Mouse (Mus musculus): ENCODE measurements around the gene Hist2h3c2.
"Not testable (repeated sequence)": the region's sequence is repeated elsewhere in the genome, so short reads cannot be mapped to it uniquely, and the experiment has no call there.

The Hist2h3c2 gene

DNA sequence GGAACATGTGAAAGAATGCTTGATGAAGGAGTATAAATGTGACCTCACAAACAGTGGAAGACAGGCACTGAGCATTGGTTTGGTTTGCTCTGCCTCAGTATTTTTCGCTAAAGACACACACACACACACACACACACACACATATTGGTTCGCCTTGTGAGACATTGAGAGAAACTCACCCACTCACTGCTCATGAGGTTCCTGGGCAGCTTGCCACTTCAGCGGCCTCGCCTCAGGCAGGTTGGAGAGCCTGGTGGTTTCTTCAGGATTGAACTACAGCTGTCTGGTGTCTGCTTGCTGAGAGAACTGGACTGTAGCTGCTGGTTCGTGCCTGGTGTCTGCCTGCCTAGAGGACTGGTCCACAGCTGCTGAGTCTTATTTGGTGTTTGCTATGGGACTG, 21.3 kb upstream of the Hist2h3c2 start:
- DNase-seq (ENCODE audit: low spot score), result no peak

DNA sequence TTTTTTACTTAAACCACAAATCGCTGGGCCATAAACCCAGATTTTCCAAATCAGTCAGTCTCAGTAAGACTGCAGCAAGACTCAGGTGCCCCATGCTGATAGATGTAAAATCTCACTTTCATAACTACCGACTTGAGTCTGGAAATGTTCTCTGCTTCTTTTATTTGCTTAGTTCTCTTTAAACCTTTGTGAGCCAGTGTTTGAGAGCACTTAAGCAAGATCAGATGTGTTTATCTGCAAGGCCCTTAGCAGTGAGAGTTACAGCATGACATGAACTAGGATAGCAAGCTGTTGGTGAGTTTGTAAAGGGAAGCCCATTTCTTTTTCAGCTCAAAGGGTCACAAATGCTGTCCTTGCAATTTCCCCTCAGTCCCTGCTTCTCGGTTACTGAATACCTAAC, 18.3 kb upstream of the Hist2h3c2 start:
- DNase-seq (ENCODE audit: low spot score), result no peak

DNA sequence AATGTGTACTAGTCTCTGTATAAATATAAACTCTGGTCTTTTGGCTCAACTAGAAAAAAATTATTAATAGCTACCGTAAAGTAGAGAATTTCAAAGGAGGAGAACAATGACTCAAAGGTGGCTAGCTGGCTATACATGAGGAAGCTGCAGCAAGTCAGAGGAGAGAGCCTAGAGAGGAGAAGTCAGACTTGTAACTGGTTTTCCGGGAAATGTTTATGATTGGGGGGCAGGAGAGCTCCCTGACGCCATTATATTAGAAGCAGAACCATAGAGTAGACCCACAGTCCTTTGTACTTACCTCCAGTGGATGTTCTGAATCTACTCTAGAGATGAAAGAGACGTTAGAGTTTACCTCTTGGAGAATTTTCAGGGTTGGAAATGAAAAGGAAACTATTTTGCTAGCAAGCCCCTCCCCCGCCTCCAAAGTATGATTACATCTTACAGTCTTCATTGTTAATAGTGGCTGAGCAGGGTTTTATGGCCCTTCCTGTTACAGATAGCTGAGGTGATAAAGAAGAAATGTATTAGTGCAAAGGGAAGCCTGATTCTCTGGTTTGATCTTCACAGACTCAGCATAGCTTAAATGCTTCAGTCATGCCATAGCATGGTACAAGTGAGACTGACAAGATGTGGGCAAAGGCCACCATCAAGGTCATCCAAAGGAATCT, 17.1 kb upstream of the Hist2h3c2 start:
- no peak for DNase-seq (ENCODE audit: low spot score)

DNA sequence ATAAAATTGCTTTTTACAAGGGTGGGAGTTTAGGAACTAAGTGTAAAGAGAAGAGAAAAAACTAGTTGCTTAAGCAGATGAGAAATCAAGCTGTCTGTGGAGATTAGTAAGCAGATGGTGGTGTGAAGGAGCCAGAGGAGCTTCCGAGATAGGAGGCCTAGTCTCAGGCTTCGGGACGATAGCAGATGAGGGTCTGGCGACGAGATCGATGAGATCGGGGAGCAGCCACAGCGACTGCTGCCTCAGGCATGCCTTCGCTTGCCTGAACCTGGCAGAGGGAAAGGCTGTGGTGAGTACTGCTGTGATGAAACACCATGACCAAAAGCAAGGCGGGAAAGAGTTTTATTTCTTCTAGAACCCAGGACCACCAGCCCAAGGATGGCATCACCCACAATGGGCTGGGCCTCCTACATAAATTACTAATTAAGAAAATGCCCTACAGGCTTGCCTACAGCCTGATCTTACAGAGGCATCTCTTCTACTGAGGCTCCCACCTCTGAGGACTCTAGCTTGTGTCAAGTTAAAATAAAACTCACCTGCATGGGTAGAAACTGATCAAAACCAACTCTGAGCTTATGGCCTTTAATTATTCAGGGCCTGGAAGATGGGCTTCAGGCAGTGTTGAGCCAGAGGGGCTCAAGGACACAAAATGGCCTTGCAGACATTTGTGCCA, 15.9 kb upstream of the Hist2h3c2 start:
- DNase-seq (ENCODE audit: low spot score), result no peak

DNA sequence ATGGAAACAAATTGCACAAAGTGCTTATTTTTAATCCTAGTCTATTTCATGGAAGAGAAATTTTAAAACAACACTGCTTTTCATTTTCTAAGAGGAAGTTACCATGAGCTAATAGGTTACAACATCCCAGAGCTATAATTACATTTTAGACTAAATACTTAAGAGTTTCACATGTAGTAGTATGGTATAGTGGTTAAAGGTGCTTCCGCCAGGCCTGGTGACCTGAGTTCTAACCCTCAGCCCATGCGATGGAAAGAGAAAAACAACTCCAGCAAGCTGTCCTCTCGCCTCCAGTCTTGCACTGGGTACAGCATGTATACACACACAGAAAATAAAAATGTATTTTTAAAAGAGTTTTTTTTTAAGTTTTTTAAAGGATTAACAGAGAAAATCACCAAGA, 12.9 kb upstream of the Hist2h3c2 start:
- no peak for DNase-seq (ENCODE audit: low spot score)

DNA sequence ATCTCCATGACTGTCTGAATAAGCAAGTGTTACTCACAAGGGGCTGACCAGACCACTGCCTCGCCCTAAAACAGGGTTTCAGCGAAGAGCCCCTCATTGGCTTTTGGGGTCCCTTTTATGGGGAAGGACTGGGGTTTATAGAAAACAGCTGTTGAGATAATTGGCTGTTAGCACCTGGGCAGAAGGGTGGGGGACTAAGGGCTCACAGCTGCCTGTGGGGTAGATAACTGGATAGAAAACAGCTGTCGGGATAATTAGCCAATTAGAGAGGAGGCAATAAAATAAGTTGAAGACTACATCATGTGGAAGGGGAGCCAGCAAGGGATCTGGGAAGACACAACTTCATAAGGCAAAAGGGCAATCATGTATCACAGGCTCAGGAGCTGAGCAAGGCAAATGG, 12.0 kb upstream of the Hist2h3c2 start:
- DNase-seq (ENCODE audit: low spot score), result no peak

DNA sequence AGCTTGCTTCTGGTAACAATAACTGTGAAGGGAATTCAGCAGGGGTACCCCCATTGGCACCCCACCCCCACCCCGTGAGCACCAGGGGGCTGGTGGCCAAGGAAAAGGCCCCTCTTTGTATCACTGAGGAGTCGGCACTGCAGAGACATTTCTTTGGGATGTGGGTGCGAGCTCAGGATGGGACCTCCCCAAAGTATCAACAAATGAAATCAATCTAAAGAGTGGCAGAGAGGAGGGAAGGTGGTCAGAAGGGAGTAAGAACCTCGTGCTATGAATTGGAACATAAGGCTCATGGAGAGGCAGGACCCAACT, 10.1 kb upstream of the Hist2h3c2 start:
- DNase-seq (ENCODE audit: low spot score), result no peak

DNA sequence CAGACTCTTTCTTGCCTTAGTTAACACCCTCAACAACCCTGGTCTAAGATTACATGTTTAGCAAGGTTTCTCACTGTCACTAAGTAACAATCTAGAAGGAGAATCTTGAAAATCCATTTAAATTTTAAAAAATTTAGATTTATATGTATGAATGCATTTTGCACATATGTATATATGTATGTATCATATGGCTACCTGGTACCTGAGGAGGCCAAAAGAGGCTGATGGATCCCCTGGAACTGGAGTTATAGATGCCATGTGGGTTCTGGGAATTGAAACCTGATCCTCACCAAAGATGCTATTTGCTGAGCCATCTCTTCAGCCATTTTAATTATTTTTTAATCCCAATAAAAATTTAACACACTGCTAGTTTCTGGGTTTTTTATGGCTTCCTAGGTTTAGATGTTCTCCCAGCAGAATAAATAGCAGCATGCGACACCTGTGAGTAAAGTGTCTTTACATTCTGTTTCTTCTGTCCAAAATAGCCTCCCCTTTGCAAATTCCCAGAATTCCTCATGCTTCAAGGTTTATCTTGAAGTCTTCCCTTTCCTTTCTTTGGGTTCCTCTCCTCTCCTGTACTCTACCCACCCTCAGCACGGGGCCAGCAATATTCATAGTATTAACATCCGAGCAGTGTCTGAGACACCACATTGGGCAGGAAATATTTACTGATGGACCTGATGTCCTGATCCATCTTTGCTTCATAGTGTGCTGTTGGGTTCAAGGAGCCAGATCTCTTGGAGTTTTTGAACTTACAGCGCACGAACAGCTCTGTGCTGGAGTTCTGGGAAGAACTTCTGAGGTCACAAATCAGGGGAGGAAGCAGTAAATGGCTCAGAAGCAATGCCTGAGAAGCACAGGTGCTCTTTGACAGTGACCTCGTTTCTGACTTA, 9.5 kb upstream of the Hist2h3c2 start:
- DNase-seq (ENCODE audit: low spot score), result no peak

DNA sequence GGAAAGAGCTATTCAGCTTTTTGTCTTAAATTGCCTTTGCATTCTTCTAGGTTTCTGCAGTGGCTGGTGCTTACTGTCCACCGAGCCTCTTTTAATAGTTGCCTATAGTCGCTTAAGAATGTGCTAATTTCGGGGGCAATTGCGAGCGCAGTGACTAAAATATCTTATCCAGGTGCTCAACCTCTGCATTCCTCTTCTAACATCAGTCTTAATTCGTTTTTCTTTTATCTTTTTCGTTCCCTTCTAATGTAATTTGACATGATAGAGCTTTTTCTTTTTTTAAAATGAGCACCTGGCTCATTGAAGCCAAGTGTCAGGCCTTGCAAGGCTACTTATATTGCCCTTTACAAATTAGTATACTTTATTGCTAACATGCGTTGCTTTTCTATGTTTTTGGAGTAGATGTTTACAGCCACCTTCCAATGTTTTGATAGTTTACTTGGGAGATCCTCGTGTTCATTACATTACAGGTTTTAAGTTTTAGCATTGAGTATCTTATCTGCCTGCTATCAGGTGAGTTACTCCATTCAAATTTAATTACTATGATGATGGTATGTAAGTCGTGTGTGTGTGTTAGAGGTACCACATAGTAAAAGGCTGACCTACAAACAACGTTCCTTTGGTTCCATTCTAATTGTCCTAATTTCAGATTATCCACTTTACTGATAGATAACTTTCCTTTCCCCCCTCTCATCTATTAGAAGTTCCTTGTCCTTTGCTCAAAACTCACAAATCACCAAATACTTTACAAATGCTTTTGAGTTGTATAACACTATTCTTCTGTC, 8.6 kb upstream of the Hist2h3c2 start:
- no peak for DNase-seq (ENCODE audit: low spot score)

DNA sequence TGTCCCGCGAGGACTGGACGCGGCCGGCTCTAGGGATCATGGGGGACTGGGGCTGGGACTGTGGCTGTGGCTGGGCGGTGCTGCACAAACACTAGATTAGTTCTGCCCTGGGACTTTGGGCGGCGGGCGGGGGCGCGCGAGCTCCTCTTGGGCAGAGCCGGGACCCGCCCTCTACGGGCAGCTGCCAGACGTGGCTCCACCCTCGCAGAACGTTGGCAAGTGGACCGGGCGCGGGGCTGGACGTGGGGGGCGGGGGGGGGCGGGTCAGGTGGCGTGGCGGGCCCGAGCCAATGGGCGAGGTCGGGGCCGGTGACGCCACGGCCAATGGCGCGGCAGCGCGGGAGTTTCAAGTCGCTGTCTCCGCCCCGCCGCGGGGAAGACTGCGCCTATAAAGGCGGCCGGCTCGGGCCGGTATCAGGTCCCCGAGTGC, 7.5 kb upstream of the Hist2h3c2 start, which contains the start of gene Hist2h3c1:
TSS of gene Hist2h3c1 (plus strand) at position 259 of the 430 bp plus-strand sequence.
- not testable (repeated sequence) for DNase-seq (ENCODE audit: low spot score)

DNA sequence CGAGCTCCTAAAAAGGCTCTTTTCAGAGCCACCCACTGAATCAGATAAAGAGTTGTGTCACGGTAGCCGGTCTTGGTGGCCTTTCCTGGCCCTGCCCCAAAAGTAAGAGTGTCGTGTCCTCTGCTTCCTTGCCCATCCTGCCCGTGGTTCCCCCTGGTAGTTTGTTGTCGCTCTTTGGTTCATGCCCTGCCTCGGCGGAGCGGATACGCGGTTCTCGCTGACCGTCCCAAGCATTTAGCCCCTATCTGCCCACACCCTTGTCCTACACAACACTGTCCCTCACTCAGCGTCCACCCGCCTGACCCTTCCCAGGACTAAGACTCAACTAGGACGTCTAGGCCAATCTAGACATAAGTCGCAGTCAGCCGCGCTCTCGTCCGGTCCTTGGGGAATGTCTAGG, 7.1 kb upstream of the Hist2h3c2 start:
- not testable (repeated sequence) for DNase-seq (ENCODE audit: low spot score)

DNA sequence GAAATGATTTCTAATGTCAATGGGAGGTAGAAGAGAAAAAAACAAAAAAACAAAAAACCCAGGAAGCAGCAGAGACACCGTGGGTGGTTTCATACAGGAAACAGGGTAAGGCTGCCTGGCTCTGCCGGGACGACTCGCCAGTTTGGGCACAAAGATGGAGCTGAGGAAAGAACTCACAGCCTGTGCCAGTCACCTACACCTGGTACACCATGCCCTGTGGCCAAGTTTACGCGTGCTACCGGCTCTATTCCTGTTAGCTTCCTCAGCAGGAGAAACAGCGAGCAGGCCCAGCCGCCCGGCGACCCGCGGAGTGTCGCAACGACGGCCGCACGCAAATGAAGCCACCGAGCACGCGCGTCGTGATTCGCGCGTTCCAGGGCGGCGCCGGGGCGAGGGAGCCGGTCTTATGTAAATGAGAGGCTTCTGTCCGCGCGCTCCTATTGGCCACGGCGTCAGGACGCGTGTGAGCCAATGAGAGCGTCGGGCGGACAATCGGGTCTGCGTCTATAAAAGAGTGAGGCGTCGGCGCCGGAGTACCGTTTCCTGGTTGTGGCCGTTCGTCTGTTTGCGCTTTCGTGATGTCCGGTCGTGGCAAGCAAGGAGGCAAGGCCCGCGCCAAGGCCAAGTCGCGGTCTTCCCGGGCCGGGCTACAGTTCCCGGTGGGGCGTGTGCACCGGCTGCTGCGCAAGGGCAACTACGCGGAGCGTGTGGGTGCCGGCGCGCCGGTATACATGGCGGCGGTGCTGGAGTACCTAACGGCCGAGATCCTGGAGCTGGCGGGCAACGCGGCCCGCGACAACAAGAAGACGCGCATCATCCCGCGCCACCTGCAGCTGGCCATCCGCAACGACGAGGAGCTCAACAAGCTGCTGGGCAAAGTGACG, 6.3 kb upstream of the Hist2h3c2 start, which contains the start of gene Hist2h2aa1:
TSS of gene Hist2h2aa1 (plus strand) at position 495 of the 884 bp plus-strand sequence.
- DNase-seq (ENCODE audit: low spot score), result peak; percentile 73

DNA sequence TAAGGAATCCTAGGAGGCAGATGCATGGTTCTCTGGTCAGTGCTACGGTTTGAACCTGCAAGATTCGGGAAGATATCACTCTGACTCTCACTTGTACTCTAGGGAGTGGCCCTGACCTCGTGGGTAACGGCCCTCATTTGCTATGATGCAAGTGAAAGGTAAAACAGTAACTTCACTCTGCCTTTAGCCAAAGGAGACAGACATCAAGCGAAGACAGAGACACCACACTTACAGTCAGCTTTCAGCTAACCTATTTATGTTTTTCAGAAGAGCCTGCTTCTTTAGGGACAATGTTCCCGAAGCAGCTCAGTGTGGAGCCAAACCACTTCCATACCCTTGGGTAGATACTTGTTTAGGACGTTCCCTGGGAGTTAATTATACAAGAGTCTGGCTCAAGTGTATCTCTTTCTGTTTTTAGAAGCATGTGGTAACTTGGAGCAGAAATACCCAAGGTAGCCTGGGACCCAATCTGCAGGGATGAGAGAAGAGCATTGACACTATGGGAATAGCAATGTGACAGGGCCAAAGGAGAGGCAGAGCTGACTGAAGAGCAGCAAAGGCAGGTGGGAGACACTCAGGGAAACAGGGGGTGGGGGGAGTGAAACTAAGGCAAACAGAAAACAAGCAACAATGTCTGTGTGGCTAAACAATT, 5.1 kb upstream of the Hist2h3c2 start:
- DNase-seq (ENCODE audit: low spot score), result no peak

DNA sequence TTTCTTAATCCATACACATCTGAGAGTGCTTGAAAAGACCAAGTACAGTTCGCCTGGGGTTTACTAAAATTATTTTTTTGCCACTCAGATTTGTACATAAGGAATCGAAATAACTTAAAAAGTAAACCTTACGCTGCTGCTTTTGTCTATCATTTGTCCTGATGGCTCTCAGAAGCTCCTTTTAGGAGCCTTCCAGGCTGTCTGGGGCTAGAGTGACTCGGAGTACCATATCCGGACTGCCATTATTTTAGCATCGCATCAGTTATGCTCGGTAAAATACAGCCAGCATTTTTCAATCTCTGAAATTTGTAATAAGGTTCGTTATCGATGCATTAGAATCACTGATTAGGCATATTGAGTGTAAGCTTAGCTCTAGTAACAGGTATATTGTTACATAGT, 1.9 kb upstream of the Hist2h3c2 start:
- no peak for DNase-seq (ENCODE audit: low spot score)

DNA sequence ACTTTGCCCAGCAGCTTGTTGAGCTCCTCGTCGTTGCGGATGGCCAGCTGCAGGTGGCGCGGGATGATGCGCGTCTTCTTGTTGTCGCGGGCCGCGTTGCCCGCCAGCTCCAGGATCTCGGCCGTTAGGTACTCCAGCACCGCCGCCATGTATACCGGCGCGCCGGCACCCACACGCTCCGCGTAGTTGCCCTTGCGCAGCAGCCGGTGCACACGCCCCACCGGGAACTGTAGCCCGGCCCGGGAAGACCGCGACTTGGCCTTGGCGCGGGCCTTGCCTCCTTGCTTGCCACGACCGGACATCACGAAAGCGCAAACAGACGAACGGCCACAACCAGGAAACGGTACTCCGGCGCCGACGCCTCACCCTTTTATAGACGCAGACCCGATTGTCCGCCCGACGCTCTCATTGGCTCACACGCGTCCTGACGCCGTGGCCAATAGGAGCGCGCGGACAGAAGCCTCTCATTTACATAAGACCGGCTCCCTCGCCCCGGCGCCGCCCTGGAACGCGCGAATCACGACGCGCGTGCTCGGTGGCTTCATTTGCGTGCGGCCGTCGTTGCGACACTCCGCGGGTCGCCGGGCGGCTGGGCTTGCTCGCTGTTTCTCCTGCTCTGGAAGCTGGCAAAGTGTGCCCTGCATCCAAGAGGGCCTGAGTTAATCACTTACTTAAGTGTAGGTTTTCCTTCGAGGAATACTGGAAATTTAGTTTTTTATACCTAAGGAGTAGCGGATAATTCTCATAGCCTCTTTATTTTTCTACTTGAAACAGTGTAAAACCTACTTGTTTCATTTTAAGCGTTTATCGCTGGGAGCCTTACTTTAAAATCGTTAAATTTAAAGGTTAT, 1.2 kb upstream of the Hist2h3c2 start, which contains the start of gene Hist2h2aa2:
TSS of gene Hist2h2aa2 (minus strand) at position 328 of the 850 bp plus-strand sequence.
- DNase-seq (ENCODE audit: low spot score), result peak; percentile 93

DNA sequence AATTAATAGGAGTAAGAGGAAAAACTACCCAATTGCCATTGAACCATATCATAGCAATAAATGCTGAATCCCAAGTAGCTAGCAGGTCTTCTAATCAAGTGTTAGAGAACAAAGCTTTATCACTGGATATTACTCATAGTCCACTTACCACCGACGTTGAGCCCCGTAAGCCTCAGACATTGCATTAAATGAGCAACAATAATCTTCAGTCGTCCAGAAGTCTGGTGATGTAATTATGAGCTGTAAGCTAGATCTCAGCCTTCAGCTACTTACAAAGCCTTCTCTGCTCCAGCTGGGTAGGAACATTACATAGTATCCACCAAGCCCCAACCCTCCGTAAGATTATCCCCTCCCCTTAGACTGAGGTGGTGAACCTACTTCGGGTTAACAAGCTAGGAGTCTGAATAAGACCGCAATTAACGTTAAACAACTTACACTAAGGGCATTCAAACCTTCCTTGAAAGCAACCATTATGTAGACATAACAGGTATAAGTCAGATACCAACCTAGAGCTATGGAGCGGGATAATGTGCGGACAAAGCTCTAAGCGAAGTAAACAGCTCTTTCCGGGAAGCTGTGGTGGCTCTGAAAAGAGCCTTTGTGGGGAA, 919 bp downstream of the Hist2h3c2 start:
- no peak for DNase-seq (ENCODE audit: low spot score)

DNA sequence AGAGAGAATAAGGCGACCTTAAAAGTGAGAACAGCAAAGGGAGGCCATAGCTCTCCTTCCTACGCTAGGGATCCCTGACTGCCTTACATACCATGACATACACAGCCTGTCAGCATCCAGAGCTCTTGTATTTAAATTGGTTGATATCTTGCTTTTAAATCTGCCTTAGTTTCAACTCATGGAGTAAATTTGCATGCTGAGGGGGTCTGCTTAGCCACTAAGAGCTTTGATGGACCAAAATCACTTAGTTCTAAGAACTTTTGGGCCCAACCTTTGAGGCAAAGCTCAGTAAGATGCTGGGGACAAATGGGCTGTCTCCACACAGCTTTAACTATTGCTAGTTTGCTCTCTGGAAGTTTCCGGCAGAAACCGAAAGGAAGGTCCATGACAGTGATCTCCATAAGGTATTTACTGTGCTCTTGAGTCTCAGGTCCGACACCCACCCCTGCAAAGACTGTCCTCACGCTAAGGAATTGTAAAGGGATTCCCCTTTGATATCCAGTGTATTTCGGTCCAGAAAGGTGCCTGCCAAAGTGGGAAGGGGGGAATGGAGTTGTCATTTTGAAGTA, 1.5 kb downstream of the Hist2h3c2 start:
- no peak for DNase-seq (ENCODE audit: low spot score)

DNA sequence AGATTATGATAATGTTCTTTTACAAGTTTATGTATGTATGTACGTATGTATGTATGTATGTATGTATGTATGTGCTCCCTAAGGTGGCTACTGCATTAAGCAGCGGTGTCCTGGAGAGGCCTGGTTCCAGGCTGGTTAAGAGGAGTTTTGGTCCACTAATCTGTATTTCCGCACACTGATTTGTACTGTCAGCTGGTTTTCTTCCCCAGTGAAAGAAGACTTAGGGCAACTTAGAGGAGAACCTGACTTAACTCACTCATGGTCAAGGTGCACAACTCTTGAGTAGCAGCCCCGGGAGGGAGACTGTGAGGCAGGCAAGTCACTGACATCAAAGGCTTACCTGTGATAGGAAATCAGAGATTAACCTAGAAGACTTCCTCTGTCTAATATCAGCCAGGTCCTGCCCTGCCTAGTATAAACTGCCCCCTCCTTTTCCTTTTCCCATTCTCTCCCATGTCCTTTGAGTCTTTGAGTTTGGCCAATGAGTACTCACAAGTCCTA, 2.0 kb downstream of the Hist2h3c2 start:
- DNase-seq (ENCODE audit: low spot score), result no peak

Data from layer of hippocampus, adult 9-10 months (tissue).